Mouse (Mus musculus): Measurements from ENCODE around the gene Hoxb3. TPM values are rescaled to one million over a fixed set of nuclear protein-coding genes. Genes with fewer than 3 reads are reported as not detected.

Gene Hoxb3
- polyA plus RNA-seq, 2 experiments from 2014 or later = not detected

GRCm38 (mm10) chr11:96342576-96342930 lies 19.4 kb downstream of the Hoxb3 start:
- no peak for ATAC-seq

- no peak for ATAC-seq
Measured at GRCm38 (mm10) chr11:96343206-96343745, 20.1 kb downstream of the Hoxb3 start.

GRCm38 (mm10) chr11:96344061-96344877 lies 21.1 kb downstream of the Hoxb3 start:
- no peak for ATAC-seq

- ATAC-seq = no peak
Measured at GRCm38 (mm10) chr11:96344878-96345159, 21.7 kb downstream of the Hoxb3 start.

- ATAC-seq = no peak
Measured at GRCm38 (mm10) chr11:96345220-96345892, 22.2 kb downstream of the Hoxb3 start.

GRCm38 (mm10) chr11:96345893-96346806 lies 23.0 kb downstream of the Hoxb3 start:
- no peak for ATAC-seq

GRCm38 (mm10) chr11:96346916-96347520 lies 23.9 kb downstream of the Hoxb3 start:
- no peak for ATAC-seq

GRCm38 (mm10) chr11:96347717-96348116 lies 24.6 kb downstream of the Hoxb3 start:
- ATAC-seq = no peak

- ATAC-seq = no peak
Measured at GRCm38 (mm10) chr11:96348141-96348928, 25.2 kb downstream of the Hoxb3 start.

- ATAC-seq = no peak
Measured at GRCm38 (mm10) chr11:96348988-96349387, 25.9 kb downstream of the Hoxb3 start.

- ATAC-seq = no peak
Measured at GRCm38 (mm10) chr11:96349491-96350340, 26.6 kb downstream of the Hoxb3 start.

GRCm38 (mm10) chr11:96350341-96350624 lies 27.2 kb downstream of the Hoxb3 start, which contains the start of gene Hoxb2:
Hoxb2 (plus strand) TSS chr11:96350525.
- no peak for ATAC-seq

- ATAC-seq = no peak
Measured at GRCm38 (mm10) chr11:96350791-96351190, 27.7 kb downstream of the Hoxb3 start.

GRCm38 (mm10) chr11:96351312-96351711 lies 28.2 kb downstream of the Hoxb3 start:
- ATAC-seq = no peak

- ATAC-seq = no peak
Measured at GRCm38 (mm10) chr11:96351831-96352230, 28.7 kb downstream of the Hoxb3 start.

- ATAC-seq = no peak
Measured at GRCm38 (mm10) chr11:96352691-96353521, 29.8 kb downstream of the Hoxb3 start.

GRCm38 (mm10) chr11:96353522-96353841 lies 30.4 kb downstream of the Hoxb3 start:
- ATAC-seq = no peak

GRCm38 (mm10) chr11:96353939-96354338 lies 30.8 kb downstream of the Hoxb3 start:
- ATAC-seq = no peak

- ATAC-seq = no peak
Measured at GRCm38 (mm10) chr11:96354376-96354775, 31.2 kb downstream of the Hoxb3 start.

- ATAC-seq = no peak
Measured at GRCm38 (mm10) chr11:96354801-96355311, 31.7 kb downstream of the Hoxb3 start.
